Mouse (Mus musculus): ENCODE measurements around the gene Cdkn2b. TPM values are rescaled to one million over a fixed set of nuclear protein-coding genes. Genes with fewer than 3 reads are reported as not detected.
A peak's percentile ranks its signal among the peaks of the same experiment; 100 is the strongest.

The Cdkn2b gene
- total RNA-seq, 2 experiments from 2014 or later: 0.74 to 0.92 TPM

DNA sequence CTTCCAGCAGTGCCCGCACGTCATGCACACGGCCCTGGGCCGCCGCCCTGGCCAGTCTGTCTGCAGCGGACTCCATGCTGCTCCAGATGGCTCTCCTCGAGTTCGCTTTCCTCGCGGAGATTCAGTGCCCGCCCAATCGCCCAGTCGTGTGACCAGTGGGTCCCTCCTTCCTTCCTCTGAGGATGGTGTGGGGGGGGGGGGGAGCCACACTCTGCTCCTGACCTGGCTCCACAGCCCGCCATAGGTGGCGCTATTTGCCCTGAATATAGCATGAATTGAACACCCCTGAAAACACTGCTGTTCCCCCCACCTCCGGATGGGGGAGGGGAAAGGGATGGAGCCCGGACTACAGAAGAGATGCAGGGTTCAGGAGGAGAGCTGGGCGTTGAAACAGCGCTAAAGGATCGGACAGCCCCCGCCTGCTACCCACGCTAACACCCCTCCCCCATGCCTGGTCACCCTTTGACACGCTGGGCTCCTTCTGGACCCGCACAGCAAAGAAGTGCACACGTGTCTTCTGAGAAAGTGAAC is 28.7 kb downstream of the Cdkn2b start:
- intact Hi-C loops (cut with DNase I): no loop called here

DNA sequence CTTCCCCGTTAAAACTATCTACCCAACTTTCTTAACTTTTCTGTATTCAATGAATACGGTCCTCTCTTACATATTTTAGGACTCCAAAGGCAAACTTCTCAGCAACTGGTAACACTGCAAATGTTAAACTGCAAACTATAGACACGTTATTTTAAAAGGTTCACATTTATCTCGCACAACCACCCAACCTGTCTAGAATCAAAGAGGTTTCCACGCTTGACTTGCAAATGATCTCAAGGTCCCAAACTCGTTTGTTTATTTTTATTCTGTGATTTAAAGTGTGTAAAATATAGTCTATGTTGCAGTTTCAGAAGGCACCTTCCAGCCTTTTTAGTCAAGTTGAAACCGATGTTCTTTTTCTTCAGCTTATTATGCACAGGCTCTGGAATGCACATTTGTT is 29.6 kb downstream of the Cdkn2b start:
- TF ChIP-seq CTCF (IDR thresholded peaks at IDR 0.05): no peak
- Histone ChIP-seq H3K27ac (no peak overlapping the region), H3K4me3 (no peak overlapping the region)
- DNase-seq: no peak
- intact Hi-C loops (cut with DNase I): no loop called here

More for the DNA sequence above, 28.7 kb downstream of the Cdkn2b start:
- peak; percentile 34 for TF ChIP-seq CTCF (IDR thresholded peaks at IDR 0.05)
- peak; percentile 39 for DNase-seq
- Histone ChIP-seq H3K27ac (no peak overlapping the region), H3K4me3 (peak overlapping the region; percentile 42)

DNA sequence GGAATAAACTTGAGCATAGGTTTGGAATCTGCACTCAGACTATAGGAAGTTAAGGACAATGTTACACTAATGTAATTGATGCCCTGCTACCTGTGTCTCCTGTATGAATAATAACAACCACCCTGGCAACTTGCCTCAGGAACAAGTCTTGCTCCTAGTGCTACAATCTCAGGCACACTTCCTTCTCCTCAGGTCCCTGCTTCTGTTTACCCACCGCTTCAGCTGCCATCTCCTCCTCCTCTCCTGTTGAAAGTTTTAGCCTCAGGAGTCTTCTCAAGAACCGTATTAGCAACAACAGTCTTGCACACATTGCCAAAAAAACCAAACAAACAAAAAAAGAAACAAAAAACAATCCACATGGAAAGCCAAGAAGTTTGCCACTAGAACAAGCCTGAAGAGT is 31.2 kb downstream of the Cdkn2b start:
- no peak overlapping the region for H3K27ac ChIP-seq
- no peak overlapping the region for H3K4me3 ChIP-seq
- intact Hi-C loops (cut with DNase I): no loop called here
- DNase-seq: no peak
- TF ChIP-seq CTCF (IDR thresholded peaks at IDR 0.05): no peak

DNA sequence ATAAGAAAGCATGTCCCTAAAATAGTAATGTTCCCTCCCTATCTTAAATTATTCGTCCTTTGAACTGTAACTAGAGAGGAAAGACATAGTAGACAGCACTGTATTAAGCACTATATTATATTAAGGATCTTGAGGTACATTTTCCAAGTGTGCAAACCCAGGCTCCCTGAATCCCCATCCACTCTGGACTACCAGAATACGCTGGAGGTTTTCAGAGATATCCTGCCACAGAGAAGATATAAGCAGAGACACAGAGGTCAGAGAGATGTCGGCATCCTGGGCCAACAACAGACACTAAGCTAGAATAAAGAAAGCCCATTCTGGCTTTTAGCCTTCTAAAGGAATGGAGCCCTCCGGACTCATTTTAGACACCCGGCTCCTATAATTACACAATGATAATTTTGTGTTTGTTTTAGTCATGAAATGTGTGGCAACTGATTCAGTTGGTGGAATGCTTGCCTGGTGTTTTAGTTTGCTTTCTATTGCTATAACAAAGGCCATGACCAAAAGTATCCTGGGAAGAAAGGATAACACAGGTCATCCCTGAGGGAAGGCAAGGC is 33.4 kb downstream of the Cdkn2b start:
- intact Hi-C loops (cut with DNase I): no loop called here
- Histone ChIP-seq H3K4me3 (no peak overlapping the region), H3K27ac (no peak overlapping the region)
- no peak for TF ChIP-seq CTCF (IDR thresholded peaks at IDR 0.05)
- DNase-seq: no peak

DNA sequence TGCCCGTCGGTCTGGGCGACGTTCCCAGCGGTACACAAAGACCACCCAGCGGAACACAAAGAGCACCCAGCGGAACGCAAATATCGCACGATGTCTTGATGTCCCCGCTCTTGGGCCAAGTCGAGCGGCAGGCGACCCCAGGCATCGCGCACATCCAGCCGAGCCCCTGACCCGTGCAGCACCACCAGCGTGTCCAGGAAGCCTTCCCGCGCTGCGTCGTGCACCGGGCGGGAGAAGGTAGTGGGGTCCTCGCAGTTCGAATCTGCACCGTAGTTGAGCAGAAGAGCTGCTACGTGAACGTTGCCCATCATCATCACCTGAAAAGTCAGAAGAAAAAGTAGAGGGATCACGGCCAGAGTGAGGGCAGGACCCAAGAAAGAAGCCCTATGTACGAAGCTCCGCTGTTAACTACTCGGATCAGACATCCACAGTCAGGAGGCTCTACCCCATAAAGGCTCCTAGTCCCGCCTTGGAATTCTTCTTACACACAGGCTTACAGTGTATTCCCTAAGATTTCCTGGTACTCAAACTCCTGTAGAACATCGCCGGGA is 34.1 kb downstream of the Cdkn2b start:
- no peak overlapping the region for H3K4me3 ChIP-seq
- TF ChIP-seq CTCF (IDR thresholded peaks at IDR 0.05): no peak
- no peak overlapping the region for H3K27ac ChIP-seq
- intact Hi-C loops (cut with DNase I): no loop called here
- DNase-seq: no peak

DNA sequence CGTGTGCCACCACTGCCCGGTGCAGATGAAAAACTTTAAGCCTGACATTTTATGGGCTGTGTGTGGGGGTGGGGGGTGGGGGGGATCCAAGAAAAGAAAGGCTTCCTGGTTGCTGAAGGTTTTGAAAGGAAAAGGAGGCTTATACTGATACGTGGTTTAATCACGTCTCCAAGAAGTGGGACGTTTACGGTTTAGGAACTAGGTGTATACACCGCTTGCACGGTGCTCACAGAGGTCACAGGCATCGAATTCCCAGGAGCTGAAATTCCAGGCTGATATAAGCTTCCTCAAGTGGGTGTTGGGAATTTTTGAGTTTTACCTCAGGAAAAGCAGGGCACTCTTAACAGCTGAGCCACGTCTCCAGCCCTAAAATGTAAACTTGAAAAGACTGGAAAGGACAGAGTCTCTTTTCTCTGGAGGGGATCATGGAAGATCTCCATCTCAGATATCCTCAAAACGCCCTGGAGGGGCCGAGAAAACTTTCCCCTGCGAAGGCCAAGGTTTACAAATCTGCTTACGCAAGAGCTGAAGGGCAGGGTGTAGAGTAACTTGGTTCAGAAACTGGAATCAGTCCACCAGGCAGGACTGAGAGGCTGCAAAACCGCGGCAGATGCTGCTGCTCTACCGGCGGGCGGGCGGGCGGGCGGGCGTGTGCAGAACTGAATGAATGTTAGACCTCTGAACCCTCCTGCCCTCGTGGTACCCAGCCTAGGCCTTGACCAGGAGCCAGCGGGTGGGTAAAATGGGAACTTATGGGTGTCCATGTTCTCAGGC is 34.8 kb downstream of the Cdkn2b start:
- H3K4me3 ChIP-seq: no peak overlapping the region
- no peak for TF ChIP-seq CTCF (IDR thresholded peaks at IDR 0.05)
- intact Hi-C loops (cut with DNase I): no loop called here
- no peak for DNase-seq
- no peak overlapping the region for H3K27ac ChIP-seq

DNA sequence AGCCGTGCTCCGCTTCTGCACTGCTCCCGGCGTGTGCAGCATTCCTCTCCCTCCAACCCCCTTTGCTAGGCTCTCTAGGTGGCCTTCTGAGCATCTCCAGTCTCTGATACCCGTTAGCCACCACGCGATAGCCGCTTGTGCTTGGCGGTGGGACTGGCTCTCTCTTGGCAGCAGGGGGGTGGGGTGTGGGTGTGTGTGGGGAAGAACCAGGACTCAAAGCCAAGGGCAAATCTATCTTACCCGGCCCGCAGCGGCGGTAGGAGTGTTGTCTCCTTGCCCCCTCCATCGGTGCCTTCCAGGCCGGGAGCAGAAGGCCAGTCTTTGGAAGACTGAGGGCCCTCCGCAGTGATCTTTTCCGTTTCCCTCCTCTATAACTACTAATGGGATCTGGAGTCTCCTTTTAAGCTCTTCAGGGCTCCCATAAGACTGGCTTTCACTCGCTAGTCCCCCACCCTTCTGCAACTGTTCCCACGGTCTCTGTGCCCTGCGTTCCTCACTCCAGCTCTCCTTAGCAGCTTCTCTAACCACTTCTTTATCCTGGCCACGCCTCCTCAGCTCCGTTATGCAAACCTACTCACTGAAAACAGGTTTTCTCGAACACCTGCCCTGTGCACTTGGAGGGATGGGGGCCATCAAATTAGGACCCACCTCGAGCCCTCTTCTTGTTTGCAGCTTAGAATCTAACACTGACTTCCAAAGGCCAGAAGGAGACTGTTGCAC is 35.9 kb downstream of the Cdkn2b start:
- Histone ChIP-seq H3K4me3 (no peak overlapping the region), H3K27ac (no peak overlapping the region)
- intact Hi-C loops (cut with DNase I): no loop called here
- no peak for TF ChIP-seq CTCF (IDR thresholded peaks at IDR 0.05)
- no peak for DNase-seq

DNA sequence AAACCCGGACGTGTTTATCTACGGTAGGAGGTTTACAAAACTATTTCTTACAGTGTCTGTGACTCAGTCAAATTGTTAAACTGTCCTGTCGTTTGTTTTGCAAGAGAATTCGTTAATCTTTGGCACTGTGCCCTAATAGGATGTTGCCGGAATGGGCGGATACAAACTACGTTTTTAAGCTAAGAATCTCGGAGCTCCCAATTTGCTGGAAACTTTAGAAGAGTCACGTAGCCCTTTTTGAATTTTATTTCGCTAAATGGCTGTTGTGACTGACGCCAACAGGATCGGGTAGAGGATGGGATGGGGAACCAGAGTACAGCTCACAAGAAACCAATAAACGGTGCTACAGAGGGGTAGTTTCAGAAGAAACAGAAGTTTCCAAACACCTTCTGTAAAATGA is 36.8 kb downstream of the Cdkn2b start:
- intact Hi-C loops (cut with DNase I): no loop called here
- no peak overlapping the region for H3K27ac ChIP-seq
- H3K4me3 ChIP-seq: no peak overlapping the region
- DNase-seq: no peak
- no peak for TF ChIP-seq CTCF (IDR thresholded peaks at IDR 0.05)

DNA sequence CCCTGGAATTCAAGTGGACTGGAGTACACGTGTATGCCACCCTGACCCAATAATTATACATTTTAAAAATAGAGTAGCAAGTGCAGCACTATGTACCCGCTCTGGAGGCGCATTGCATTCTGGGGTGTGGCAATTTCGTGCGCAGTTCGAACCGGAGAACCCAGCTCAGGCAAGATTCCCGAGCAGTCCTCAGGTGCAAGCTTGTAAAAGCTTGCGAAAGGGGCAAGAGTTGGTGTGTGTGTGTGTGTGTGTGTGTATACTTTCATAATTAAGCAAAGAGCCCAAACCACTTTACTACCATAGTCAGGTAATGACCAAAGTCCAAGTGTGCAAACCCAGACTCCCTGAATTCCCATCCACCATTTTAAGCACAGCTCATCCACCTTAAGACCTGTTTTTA is 37.3 kb downstream of the Cdkn2b start:
- H3K4me3 ChIP-seq: no peak overlapping the region
- H3K27ac ChIP-seq: no peak overlapping the region

DNA sequence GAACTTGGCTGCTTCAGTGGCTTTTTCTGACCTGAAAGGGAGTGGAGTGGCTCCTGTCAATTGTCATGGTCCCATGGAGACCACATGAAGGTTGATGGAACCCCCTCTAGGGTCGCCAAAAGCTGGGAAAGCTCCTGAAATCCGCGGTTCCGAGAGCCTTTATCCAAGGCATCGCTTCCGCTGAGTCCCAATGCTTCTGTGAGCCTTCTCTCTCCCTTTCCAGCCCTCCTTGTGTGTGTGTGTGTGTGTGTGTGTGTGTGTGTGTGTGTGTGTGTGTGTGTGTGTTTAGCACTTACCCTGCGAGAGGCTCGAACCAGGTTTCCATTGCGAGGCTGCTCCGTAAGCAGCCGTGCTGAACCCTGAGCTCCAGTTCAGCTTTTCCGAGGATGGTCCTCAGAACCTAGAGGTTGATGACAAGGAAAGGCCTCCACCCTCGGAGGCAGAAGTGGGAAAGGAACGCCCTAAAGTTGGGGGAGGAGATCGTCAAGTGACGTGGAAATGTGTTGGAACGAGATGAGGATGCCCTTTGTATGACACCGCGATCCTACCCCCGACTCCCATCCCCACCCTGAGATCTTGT is 37.8 kb downstream of the Cdkn2b start:
- intact Hi-C loops (cut with DNase I): no loop called here
- no peak for TF ChIP-seq CTCF (IDR thresholded peaks at IDR 0.05)
- DNase-seq: no peak
- no peak overlapping the region for H3K27ac ChIP-seq
- no peak overlapping the region for H3K4me3 ChIP-seq

More for the DNA sequence above, 37.3 kb downstream of the Cdkn2b start:
- no peak for TF ChIP-seq CTCF (IDR thresholded peaks at IDR 0.05)
- intact Hi-C loops (cut with DNase I): no loop called here
- DNase-seq: no peak

DNA sequence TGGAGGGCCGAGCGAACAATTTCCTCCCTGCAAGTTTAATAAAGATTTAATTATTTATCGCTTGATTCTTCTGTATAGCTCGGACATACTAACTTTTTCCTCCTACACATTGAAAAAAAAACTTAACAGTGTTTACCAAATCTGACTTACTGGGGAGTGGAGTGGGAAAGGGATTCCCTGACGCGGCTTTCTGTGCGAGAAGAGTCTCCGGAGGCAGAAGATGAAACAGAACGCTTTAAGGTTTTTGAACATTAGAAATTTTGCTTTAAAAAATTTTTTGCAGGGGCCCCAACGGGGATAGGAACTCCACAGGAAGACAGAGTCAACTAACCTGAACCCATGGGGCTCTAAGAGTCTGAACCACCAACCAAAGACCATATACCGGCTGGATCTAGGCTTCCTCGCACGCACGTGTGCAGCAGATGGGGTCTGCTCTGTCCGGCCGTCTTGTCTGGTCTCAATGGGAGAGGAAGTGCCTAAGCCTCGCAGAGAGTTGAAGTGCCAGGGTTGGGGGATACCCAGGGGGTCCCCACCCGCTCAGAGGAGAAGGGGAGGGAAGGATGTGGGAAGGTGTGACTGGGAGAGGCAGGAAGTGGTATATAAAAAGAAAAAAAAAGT is 38.6 kb downstream of the Cdkn2b start:
- intact Hi-C loops (cut with DNase I): no loop called here
- no peak for TF ChIP-seq CTCF (IDR thresholded peaks at IDR 0.05)
- DNase-seq: no peak
- H3K27ac ChIP-seq: no peak overlapping the region
- no peak overlapping the region for H3K4me3 ChIP-seq

DNA sequence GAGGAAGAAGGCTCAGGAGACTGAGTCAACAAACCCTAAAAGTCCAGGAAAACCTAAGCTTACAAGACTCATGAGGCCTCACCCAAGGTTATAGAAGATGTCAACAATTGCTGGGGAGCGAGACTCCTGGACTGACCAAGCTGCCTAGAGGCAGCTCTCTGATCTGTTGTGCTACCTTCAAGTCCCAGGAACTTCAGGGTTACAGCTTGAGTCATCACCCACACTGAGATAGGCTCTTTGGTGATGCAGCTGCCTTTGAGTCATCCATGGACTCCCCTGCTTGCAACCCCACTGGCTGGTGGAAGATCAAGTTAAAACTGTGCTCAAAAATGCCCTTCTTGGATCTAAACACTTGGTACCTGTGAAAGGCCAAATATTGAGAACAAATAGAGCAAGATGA is 53.1 kb downstream of the Cdkn2b start:
- intact Hi-C loops (cut with DNase I): no loop called here
- Histone ChIP-seq H3K27ac (no peak overlapping the region), H3K4me3 (no peak overlapping the region)
- TF ChIP-seq CTCF (IDR thresholded peaks at IDR 0.05): no peak
- DNase-seq: no peak

Other genes starting within 250 kb of the Cdkn2b start
- 10 to 100 TPM; 13.9 to 15.3 TPM for gene Mtap, start 173.9 kb downstream of the Cdkn2b start, total RNA-seq (2021)
- not detected for gene Cdkn2a, start 16.4 kb downstream of the Cdkn2b start, total RNA-seq (2021)

Measured in gastrocnemius, adult 2 months (tissue).